Mouse (Mus musculus): ENCODE results near the gene Spg11. TPM values are rescaled to one million over a fixed set of nuclear protein-coding genes. Genes with fewer than 3 reads are reported as not detected.

The Spg11 gene
- polyA plus RNA-seq, 1 experiment from 2014 or later: 17.9 TPM

DNA sequence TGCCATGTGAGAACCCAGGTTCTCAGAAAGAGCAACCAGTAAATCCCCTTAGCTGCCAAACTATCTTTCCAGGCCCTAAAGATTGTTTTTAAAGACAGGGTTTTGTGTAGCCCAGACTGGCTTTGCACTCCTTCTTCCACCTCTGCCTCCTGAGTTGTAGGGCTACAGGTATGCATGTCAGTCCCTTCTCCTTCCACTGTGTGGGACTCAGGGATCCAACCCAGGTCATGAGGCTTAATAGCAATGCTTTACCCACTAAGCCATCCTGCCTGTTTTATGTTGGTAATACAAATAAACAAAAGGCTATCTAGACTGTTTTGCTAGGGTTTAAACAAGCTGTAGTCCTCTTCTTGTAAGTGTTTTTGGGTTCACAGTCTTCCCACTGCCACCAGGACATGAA is 39.4 kb upstream of the Spg11 start:
- no peaks in the 10 kb centered on the region for H3K4me1 ChIP-seq (replicated peaks; ENCODE audit: control insufficient read depth, insufficient read depth, low read length)
- H3K36me3 ChIP-seq (ENCODE audit: control insufficient read depth, insufficient read depth, low read length): no peaks in the 10 kb centered on the region
- H3K4me3 ChIP-seq (ENCODE audit: low read depth, low read length): no peak overlapping the region
- no peaks in the 10 kb centered on the region for H3K27me3 ChIP-seq (ENCODE audit: control insufficient read depth, insufficient read depth, low read length)
- no peak overlapping the region for H3K27ac ChIP-seq (ENCODE audit: low read depth, low read length)
- ATAC-seq (replicated peaks; ENCODE audit: low FRiP score) (no peak), DNase-seq (ENCODE audit: low spot score) (no peak)
- no peak overlapping the region for H3K9ac ChIP-seq (ENCODE audit: low read length)
- no peak overlapping the region for H3K4me2 ChIP-seq (ENCODE audit: low read depth, low read length, severe bottlenecking)
- H3K9me3 ChIP-seq (ENCODE audit: control insufficient read depth, low read length): no peaks in the 10 kb centered on the region

DNA sequence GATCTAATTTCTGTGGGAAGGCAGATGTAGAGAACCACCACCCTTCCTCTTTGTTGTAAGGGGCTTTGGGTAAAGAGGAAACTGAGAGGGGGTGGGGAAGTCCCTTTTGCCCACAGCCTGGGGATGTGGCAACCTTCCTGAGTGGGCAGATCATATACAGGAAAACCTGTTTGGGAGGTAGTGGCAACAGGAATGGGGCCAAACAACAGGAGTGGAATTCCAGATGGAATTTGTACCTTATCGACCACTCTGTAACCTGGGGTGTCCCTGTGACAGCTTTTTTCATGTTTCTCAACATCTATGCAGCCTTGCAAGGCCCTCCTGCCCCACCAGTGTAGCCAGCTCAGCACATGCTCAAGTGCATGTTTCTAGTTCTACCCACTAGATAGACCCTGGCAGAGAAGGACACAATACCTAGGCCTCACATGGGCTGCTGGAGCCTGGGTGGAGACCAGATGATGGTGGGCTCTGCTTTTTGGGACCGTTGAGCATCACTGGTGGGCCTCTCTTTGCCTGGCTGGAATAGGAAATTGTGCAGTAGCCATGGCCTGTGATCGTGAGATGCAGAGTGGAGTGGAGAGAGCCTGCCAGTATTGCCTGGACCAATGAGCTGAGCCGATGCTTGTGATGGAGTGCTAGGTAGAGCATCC is 38.0 kb upstream of the Spg11 start:
- Histone ChIP-seq H3K9ac (ENCODE audit: low read length) (no peak overlapping the region), H3K4me3 (ENCODE audit: low read depth, low read length) (no peak overlapping the region), H3K4me1 (replicated peaks; ENCODE audit: control insufficient read depth, insufficient read depth, low read length) (no peaks in the 10 kb centered on the region), H3K36me3 (ENCODE audit: control insufficient read depth, insufficient read depth, low read length) (no peaks in the 10 kb centered on the region), H3K4me2 (ENCODE audit: low read depth, low read length, severe bottlenecking) (no peak overlapping the region), H3K27ac (ENCODE audit: low read depth, low read length) (no peak overlapping the region), H3K27me3 (ENCODE audit: control insufficient read depth, insufficient read depth, low read length) (no peaks in the 10 kb centered on the region), H3K9me3 (ENCODE audit: control insufficient read depth, low read length) (no peaks in the 10 kb centered on the region)
- 90% methylated on average over 4 of the region's 4 CpGs for WGBS
- ATAC-seq (replicated peaks; ENCODE audit: low FRiP score) (no peak), DNase-seq (ENCODE audit: low spot score) (no peak)

- H3K4me1 ChIP-seq (replicated peaks; ENCODE audit: control insufficient read depth, insufficient read depth, low read length): no peaks in the 10 kb centered on the region
- no peak for ATAC-seq (replicated peaks; ENCODE audit: low FRiP score)
- WGBS: 89% methylated on average over 2 of the region's 2 CpGs
- no peak for DNase-seq (ENCODE audit: low spot score)
- H3K36me3 ChIP-seq (ENCODE audit: control insufficient read depth, insufficient read depth, low read length): no peaks in the 10 kb centered on the region
- no peak overlapping the region for H3K9ac ChIP-seq (ENCODE audit: low read length)
- no peak overlapping the region for H3K4me3 ChIP-seq (ENCODE audit: low read depth, low read length)
- H3K27ac ChIP-seq (ENCODE audit: low read depth, low read length): no peak overlapping the region
- H3K9me3 ChIP-seq (ENCODE audit: control insufficient read depth, low read length): no peaks in the 10 kb centered on the region
- H3K27me3 ChIP-seq (ENCODE audit: control insufficient read depth, insufficient read depth, low read length): no peaks in the 10 kb centered on the region
- no peak overlapping the region for H3K4me2 ChIP-seq (ENCODE audit: low read depth, low read length, severe bottlenecking)
Observed at GRCm38 (mm10) chr2:122155292-122155691, 37.1 kb upstream of the Spg11 start.

GRCm38 (mm10) chr2:122154479-122154878 is 36.3 kb upstream of the Spg11 start:
- H3K36me3 ChIP-seq (ENCODE audit: control insufficient read depth, insufficient read depth, low read length): no peaks in the 10 kb centered on the region
- 94% methylated on average over 2 of the region's 2 CpGs for WGBS
- no peaks in the 10 kb centered on the region for H3K27me3 ChIP-seq (ENCODE audit: control insufficient read depth, insufficient read depth, low read length)
- ATAC-seq (replicated peaks; ENCODE audit: low FRiP score) (no peak), DNase-seq (ENCODE audit: low spot score) (no peak)
- H3K4me1 ChIP-seq (replicated peaks; ENCODE audit: control insufficient read depth, insufficient read depth, low read length): no peaks in the 10 kb centered on the region
- H3K9me3 ChIP-seq (ENCODE audit: control insufficient read depth, low read length): no peaks in the 10 kb centered on the region
- H3K9ac ChIP-seq (ENCODE audit: low read length): no peak overlapping the region
- H3K4me3 ChIP-seq (ENCODE audit: low read depth, low read length): no peak overlapping the region
- H3K27ac ChIP-seq (ENCODE audit: low read depth, low read length): no peak overlapping the region
- no peak overlapping the region for H3K4me2 ChIP-seq (ENCODE audit: low read depth, low read length, severe bottlenecking)

GRCm38 (mm10) chr2:122153681-122154365 is 35.6 kb upstream of the Spg11 start:
- H3K4me3 ChIP-seq (ENCODE audit: low read depth, low read length): no peak overlapping the region
- H3K27ac ChIP-seq (ENCODE audit: low read depth, low read length): no peak overlapping the region
- no peaks in the 10 kb centered on the region for H3K36me3 ChIP-seq (ENCODE audit: control insufficient read depth, insufficient read depth, low read length)
- H3K4me2 ChIP-seq (ENCODE audit: low read depth, low read length, severe bottlenecking): no peak overlapping the region
- no peak overlapping the region for H3K9ac ChIP-seq (ENCODE audit: low read length)
- ATAC-seq (replicated peaks; ENCODE audit: low FRiP score) (no peak), DNase-seq (ENCODE audit: low spot score) (no peak)
- no peaks in the 10 kb centered on the region for H3K27me3 ChIP-seq (ENCODE audit: control insufficient read depth, insufficient read depth, low read length)
- WGBS: 81% methylated on average over 6 of the region's 7 CpGs
- no peaks in the 10 kb centered on the region for H3K9me3 ChIP-seq (ENCODE audit: control insufficient read depth, low read length)
- no peaks in the 10 kb centered on the region for H3K4me1 ChIP-seq (replicated peaks; ENCODE audit: control insufficient read depth, insufficient read depth, low read length)

DNA sequence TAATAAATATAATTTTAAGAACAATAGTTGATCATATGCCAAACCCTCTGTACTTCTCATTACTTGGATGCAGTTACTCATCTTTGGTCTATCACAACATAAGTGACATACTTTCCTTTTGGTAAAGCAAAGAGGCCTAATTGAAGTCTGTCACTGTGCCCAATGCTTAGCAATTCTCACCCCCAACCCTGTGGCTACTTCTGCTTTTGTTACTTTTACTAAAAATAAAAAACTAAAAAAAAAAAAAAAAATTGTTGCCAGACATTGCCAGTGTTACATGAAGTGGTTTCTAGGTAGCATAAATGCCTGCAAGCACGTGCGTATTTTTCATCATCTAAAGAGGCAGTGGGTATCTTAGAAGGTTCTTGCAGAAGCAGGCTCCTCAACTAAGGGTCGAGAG is 34.7 kb upstream of the Spg11 start:
- Histone ChIP-seq H3K27me3 (ENCODE audit: control insufficient read depth, insufficient read depth, low read length) (no peaks in the 10 kb centered on the region), H3K27ac (ENCODE audit: low read depth, low read length) (no peak overlapping the region), H3K4me2 (ENCODE audit: low read depth, low read length, severe bottlenecking) (no peak overlapping the region), H3K4me3 (ENCODE audit: low read depth, low read length) (no peak overlapping the region), H3K36me3 (ENCODE audit: control insufficient read depth, insufficient read depth, low read length) (no peaks in the 10 kb centered on the region), H3K9me3 (ENCODE audit: control insufficient read depth, low read length) (no peaks in the 10 kb centered on the region), H3K9ac (ENCODE audit: low read length) (no peak overlapping the region), H3K4me1 (replicated peaks; ENCODE audit: control insufficient read depth, insufficient read depth, low read length) (no peaks in the 10 kb centered on the region)
- ATAC-seq (replicated peaks; ENCODE audit: low FRiP score) (no peak), DNase-seq (ENCODE audit: low spot score) (no peak)
- 86% methylated on average over 3 of the region's 3 CpGs for WGBS

- peaks cover 2% of the 10 kb centered on the region; the same call in 1 of the 2 replicates for H3K4me1 ChIP-seq (replicated peaks; ENCODE audit: control insufficient read depth, insufficient read depth, low read length)
- no peak overlapping the region for H3K4me3 ChIP-seq (ENCODE audit: low read depth, low read length)
- H3K27ac ChIP-seq (ENCODE audit: low read depth, low read length): no peak overlapping the region
- H3K9me3 ChIP-seq (ENCODE audit: control insufficient read depth, low read length): no peaks in the 10 kb centered on the region
- no peak overlapping the region for H3K9ac ChIP-seq (ENCODE audit: low read length)
- no peak overlapping the region for H3K4me2 ChIP-seq (ENCODE audit: low read depth, low read length, severe bottlenecking)
- WGBS: 91% methylated on average over 1 of the region's 1 CpGs
- H3K27me3 ChIP-seq (ENCODE audit: control insufficient read depth, insufficient read depth, low read length): no peaks in the 10 kb centered on the region
- H3K36me3 ChIP-seq (ENCODE audit: control insufficient read depth, insufficient read depth, low read length): no peaks in the 10 kb centered on the region
- ATAC-seq (replicated peaks; ENCODE audit: low FRiP score) (no peak), DNase-seq (ENCODE audit: low spot score) (no peak)
Observed at GRCm38 (mm10) chr2:122151221-122151620, 33.0 kb upstream of the Spg11 start.

DNA sequence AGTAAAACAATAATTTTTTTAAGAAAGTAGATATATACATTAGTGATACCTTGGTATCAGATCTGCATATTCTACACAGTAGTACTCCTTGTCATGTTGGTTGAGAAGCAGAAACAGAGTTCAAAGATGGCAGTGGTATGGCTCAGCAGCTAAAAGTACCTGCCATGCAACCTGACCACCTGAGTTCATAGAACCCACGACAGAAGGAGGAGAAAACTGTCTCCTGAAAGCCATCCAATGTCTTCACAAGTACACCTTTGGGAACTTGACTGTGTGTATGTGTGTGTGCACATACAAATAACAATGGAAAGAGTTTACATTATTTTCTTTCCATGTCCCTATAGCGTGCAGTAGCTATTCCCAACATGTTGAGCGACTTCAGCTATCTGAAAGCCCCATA is 31.5 kb upstream of the Spg11 start:
- H3K4me3 ChIP-seq (ENCODE audit: low read depth, low read length): no peak overlapping the region
- no peak overlapping the region for H3K9ac ChIP-seq (ENCODE audit: low read length)
- no peak overlapping the region for H3K27ac ChIP-seq (ENCODE audit: low read depth, low read length)
- ATAC-seq (replicated peaks; ENCODE audit: low FRiP score) (no peak), DNase-seq (ENCODE audit: low spot score) (no peak)
- H3K4me2 ChIP-seq (ENCODE audit: low read depth, low read length, severe bottlenecking): no peak overlapping the region
- H3K9me3 ChIP-seq (ENCODE audit: control insufficient read depth, low read length): no peaks in the 10 kb centered on the region
- no peaks in the 10 kb centered on the region for H3K27me3 ChIP-seq (ENCODE audit: control insufficient read depth, insufficient read depth, low read length)
- no peaks in the 10 kb centered on the region for H3K36me3 ChIP-seq (ENCODE audit: control insufficient read depth, insufficient read depth, low read length)
- H3K4me1 ChIP-seq (replicated peaks; ENCODE audit: control insufficient read depth, insufficient read depth, low read length): peaks cover 2% of the 10 kb centered on the region; the same call in 1 of the 2 replicates
- 78% methylated on average over 3 of the region's 3 CpGs for WGBS

DNA sequence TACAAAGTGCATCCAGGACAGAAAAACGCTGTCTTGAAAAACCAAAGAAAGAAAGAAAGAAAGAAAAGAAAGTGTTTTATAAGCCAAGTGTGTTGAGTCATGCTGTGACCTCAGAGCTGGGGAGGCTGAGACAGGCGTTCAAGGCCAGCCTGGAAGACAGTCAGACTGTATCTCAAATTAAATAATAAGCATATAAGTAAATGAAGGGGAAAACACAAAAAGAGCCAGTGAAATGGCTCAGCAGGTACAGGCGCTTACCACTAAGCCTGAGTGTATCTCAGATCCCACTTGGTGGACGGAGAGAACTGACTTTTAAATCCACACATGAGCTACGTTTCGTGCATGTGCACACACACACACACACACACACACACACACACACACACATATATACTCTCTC is 31.1 kb upstream of the Spg11 start:
- no peak for DNase-seq (ENCODE audit: low spot score)
- 92% methylated on average over 6 of the region's 6 CpGs for WGBS
- H3K27ac ChIP-seq (ENCODE audit: low read depth, low read length): no peak overlapping the region

More for the DNA sequence above, 31.1 kb upstream of the Spg11 start:
- H3K4me2 ChIP-seq (ENCODE audit: low read depth, low read length, severe bottlenecking): no peak overlapping the region
- no peaks in the 10 kb centered on the region for H3K36me3 ChIP-seq (ENCODE audit: control insufficient read depth, insufficient read depth, low read length)
- H3K4me1 ChIP-seq (replicated peaks; ENCODE audit: control insufficient read depth, insufficient read depth, low read length): peaks cover 2% of the 10 kb centered on the region; the same call in 1 of the 2 replicates
- ATAC-seq (replicated peaks; ENCODE audit: low FRiP score): no peak
- H3K9me3 ChIP-seq (ENCODE audit: control insufficient read depth, low read length): no peaks in the 10 kb centered on the region
- H3K4me3 ChIP-seq (ENCODE audit: low read depth, low read length): no peak overlapping the region
- no peaks in the 10 kb centered on the region for H3K27me3 ChIP-seq (ENCODE audit: control insufficient read depth, insufficient read depth, low read length)
- H3K9ac ChIP-seq (ENCODE audit: low read length): no peak overlapping the region

Measured in forebrain, embryonic 11.5 days (tissue).